Mouse (Mus musculus) thymus, postnatal 14 days (tissue): Measurements from ENCODE around the gene Ephx1.
"Not testable (repeated sequence)": the region's sequence is repeated elsewhere in the genome, so short reads cannot be mapped to it uniquely, and the experiment has no call there.

Experiments used
- DNase-seq: peaks from one replicate; pipeline ENCODE4 v3.0.0; 2021

Gene Ephx1

DNA sequence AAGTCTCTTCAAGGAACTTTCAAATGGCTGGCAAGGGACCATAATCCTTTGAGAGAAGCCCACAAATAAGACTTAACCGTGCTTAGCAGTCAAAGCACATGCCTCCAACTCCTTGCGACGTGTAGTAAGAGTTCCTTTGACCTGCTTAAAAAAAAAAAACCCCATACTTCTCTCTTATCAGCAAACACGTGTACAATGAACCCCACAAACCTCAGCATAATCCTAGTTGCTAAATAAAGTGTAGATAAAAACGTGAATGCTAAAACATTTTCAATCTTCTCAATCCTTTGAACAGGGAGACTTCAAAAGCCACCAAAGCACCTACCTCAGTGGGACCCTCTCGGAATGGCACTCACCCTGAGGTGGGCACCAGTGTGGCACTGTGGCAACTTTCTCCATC lies 7.3 kb downstream of the Ephx1 start:
- no peak for DNase-seq

DNA sequence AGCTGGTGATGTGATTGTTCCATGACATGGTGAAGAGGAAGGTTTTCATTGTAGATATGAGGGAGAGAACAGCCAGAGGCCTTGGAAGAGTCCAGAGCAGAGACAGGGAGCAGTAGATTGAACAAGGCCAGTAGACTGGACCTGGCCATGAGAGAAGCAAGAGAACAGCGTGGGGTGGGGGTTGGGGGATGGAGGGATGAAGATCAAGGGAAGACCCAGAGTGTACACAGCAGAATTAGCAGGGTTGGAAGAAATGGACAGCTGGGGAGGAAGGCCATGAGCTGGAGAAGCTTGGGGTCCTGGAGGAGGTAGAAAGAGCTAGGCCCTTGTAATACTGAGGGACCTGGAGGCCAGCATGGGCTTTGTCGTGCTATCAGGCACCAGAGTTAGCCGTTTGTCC lies 8.3 kb downstream of the Ephx1 start:
- DNase-seq: no peak

DNA sequence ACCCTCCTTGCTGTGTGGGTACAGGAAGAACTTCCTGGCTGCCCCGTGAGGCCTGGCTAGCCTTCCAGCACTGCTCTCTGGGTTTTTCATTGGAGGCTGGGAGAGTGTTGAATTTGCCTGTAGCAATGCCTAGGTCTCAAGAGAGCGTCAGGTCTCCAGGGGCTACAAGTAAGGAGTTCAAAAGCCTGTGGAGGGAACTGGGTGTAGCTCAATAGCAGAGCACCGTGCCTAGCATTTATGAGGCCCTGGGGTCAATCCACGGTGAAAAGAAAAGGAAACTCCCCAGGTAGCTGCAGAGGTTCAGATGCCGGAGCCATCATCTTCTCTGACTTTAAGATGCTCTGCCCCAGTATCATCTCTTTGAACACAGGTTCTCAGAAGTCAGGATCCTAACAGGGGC lies 9.1 kb downstream of the Ephx1 start:
- no peak for DNase-seq

DNA sequence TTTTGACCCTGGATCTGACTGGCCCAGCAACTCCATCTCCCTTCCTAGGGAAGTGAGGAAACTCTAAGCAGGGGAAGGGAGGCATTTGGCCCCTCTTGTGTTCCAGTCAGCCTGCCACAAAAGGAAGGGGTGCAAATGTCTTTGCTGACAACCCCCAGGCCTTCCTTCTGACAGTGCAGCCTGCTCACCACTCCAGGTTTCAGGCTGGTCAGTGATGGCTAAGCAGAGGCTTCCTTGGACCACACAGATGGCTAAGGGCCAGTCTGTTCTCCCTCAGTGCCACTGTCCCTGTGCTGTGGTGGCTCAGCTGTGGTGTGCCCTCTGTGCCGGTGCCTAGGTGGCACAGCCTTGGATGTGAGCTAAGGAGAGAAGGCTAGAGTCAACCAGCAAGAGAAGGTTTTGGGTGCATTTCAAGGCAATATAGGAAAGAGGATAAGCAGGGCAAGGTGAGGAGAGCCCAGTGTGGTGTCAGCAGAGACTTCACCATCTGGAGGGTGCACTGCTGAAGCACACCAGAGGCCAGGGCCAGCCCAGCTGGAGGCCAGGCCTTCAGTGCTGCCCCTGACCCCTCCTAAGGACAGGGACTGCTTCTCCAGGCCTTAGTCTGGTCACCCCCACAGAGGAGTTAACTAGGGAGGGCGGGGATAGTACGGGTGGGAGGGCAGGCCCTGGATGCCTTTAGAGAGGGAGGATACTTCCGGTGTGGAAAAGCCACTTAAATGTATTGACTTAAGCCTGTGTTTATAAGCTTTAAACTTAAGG lies 10.4 kb downstream of the Ephx1 start:
- no peak for DNase-seq

DNA sequence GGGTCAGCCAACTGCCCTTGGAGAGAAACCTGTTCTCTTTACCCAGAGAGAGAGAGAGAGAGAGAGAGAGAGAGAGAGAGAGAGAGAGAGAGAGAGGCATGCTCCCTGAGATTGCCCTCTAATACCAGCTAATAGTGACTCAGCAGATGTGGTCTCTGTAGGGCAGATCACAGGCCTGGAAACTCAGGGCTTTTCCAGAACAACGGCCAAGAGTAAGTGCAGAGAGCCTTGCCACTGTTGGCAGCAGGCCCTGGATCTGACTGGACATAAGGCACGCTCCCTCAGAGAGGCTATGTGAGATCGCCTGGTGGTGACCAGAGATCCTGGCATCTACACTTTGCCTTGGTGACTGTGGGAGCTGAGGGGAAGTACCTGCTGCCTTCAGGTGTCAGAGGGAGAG lies 10.9 kb downstream of the Ephx1 start:
- no peak for DNase-seq

DNA sequence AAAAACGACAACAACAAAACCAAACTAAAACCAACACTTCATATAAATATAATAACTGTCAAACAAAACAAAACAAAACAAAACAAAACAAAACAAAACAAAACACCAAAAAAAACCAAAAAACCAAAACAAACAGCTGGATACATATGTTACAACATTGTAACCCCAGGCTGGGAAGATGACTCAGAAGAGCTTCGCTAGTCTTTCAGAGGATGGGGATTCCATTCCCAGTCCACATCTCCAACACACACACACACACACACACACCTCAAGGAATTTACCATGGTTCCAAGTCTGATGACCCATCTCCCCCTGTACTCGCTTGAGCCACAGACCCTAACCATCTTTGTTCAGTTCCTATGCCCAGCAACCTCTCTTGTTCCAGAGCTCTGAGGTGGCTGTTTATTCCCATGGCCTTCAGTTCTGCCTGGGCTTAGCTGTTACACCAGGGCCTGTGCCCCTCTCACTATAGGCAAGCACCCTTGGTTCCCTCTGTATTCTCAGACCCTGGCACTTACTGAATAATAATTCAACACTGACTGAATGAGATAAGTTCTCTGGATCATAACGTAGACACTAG lies 11.6 kb downstream of the Ephx1 start:
- no peak for DNase-seq

DNA sequence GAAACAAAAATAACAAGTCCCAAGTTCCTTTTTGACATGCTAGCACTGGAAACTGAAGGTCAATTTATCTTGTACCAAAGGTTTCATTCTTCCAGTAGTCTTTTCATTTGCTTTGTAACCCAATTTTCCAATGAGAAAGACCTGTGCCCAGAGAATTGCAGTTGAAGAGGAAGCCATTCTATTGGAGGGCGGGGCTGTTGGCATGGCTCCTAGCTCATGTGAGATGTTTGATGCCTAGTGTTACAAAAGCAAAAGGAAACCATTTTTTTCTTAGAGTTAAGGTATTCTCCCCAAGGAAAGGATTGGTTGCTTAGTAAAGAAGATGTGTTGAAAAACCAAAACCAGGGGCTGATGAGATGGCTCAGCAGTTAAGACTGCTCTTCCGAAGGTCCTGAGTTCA lies 12.4 kb downstream of the Ephx1 start:
- no peak for DNase-seq

DNA sequence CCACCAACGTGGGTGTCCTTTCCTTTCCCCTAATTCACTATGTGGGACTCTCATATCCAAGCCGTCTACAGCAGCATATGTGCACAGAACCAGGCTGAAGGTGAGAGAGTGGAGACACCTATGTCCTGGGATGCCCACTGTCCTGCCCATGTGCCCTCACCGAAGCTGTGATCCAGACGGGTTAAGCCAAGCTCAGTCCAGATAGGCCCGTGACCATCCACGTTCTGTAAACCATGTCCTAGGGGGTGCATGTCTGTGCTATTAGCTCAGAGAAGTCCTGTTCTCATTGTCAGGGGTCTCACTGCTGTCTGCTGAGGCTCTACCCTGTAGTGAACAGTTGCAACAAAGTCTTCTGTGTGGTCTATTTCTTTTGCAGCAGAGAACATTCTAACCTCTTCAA lies 12.9 kb downstream of the Ephx1 start:
- no peak for DNase-seq

DNA sequence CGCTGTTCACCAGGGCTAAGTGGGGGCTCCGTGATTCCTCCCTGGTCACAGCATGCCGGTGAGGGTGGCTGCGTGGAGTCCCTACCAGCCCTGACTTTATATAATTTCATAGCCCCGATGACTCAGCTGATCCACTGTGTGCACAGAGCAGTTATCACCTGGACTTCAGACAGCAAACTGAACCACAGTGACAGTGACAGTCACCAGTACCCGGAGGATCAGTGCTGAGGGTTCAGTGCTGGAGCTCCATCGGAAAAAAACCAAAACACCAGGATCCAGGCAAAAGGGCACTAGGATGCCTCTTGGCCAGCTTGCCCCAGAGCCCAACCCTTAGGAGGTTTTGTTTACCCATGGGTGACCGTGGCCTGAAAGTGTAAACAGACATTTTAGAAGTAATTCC lies 15.4 kb downstream of the Ephx1 start:
- no peak for DNase-seq

DNA sequence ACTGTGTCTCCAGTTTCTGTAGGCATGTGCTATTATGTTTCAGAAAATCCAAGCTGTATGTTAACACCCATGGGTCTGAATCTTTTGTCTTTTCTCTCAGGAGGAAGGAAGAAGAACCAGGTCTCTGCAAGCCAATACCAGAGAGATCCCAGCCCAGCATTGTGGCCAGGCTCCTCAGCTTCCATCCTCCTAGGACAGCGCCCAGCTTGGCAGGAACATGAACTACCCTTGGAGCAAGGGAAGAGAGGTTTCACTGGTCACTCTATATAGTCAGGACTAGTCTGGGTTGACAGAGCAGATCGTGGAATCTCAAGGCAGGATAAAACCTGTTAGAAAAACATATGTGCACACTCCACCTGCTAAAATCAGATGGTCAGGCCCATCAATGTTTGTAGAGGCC lies 16.9 kb downstream of the Ephx1 start:
- DNase-seq: no peak

DNA sequence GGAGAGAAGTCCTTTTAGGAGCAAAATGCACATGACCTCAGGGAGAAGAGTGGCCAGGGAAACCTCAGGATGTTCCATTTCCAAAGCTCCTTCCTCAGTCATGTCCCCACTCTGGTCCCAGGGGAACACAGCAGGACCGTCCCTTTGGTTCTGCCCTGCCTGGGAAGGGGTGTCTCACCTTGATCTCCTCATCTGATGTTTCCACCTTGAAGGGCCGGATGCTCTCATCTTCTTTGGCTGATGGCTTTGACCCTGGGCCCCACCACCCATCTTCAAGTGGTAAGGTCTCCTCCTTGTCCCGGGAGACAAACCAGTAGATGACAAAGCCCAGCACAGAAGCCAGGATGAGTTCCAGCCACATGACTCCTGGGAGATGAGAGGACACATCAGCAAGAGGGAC lies 19.1 kb downstream of the Ephx1 start:
- no peak for DNase-seq

DNA sequence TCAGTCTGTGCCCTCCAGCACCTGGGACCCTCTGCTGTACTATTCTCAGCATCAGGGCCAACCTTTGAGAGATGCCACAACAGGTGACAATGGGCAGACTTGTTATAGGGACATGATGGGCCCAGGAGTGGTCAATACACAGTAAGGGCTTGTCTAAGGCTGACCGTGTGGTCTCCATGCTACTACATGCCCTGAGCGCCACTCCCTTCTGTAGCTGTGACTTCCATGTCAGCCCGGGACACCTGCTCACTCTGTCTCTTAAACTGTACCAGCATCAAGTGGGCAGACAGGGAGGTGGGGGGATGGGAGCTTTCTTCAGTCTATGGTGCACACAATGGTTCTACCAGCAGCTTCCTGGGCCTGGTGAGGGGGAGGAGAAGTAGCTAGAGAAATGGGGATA lies 19.5 kb downstream of the Ephx1 start:
- DNase-seq: no peak

DNA sequence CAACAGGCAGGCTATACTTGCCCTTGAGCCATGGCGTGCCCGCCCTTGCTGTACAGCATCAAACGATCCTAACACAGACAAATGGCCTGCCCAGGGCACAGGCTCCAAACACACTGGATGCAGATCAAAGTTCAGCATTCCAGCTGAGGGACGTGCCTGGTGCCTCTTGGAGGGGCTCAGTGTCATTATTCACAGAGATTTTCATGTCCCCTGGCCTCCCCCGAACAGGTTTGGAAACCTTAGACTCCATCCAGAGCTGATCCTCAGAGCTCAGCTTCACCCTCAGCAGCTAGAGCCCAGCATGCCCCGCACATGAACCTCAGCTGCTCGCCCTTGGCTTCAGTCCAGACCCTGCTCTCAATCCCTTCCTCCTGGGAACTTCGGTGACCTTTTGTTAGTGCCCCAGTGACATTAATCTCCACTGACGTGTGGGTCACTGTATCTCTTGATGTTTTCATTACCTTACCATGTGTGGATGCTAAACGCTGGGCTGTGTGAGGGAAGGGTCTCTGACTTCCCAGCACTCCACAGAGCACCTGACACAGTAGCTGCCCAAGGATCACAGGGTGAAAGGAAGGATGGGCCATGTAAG lies 20.1 kb downstream of the Ephx1 start:
- DNase-seq: no peak

DNA sequence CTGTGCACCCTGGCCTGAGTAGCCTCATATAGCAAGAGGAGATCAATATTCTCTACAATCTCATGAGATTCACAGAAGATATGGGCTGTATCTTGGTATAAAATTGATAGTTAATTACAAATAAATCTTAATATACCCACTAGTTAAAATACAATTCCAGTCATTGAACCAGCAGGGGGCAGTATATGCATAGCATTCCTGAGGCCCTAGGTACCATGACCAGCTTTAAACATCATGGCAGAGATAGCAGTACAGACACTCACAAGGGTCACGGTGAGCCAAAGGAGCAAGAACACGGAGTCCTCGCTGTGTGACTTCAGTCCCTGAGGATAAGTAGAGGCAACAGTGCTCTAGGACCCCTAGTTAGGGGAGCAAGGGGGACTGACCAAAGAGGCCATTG lies 28.6 kb downstream of the Ephx1 start:
- DNase-seq: peak; percentile 56

DNA sequence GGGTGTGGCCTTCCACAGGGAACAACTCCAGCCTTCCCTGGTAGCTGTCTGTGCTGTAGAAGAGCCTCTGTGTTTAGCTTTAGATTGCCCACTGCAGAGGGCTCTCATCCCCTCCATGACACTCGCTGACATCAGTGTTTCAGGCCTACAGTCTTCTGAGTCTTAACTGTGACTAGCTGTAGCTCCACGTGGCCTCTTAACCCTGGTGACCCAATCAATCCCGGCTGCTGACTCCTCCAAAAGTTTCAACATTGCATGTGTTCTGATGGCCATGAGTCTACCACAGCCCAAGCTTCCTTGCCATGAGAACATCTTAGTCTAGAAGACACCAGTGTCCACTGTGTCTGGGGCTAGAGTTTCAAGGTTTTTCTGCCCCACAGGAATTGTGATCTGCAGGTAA lies 30.0 kb downstream of the Ephx1 start:
- no peak for DNase-seq

DNA sequence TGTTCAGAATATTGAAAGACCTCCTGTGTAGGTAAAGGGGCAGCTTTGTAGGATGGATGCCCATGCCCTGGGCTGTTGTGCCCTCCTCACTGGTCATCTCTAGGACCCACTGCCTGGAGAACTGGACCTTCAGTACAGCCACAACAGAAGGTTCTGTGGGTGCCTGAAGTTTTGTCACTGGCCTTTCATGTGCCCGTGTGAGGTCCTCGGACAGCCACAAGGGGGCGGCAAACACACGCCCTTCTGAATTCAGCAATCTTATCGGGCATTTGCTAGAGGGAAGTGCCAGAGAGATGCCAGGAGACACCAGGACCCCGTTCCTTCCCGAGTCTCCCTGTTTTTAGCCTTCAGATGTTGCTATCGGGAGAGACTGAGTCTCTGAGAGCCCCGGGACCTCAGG lies 32.9 kb downstream of the Ephx1 start:
- peak; percentile 78 for DNase-seq

DNA sequence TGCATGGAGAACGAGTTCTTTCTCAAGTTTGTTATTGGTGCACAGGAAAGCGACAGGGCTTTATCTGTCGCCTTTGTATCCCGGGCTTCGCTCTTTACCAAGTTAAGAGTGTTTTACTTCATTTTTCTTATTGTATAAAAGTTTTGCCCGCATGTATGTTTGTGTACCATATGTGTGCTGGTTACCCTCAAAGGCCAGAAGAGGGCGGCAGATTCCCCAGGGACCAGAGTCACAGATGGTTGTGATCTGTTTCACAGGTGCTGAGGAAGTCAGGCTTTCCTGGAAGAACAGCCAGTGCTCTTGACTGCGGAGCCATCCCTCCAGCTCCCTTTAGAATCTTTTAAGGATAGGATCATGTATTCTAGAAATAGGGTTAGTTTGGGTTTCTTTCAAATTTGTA lies 34.0 kb downstream of the Ephx1 start:
- DNase-seq: no peak

DNA sequence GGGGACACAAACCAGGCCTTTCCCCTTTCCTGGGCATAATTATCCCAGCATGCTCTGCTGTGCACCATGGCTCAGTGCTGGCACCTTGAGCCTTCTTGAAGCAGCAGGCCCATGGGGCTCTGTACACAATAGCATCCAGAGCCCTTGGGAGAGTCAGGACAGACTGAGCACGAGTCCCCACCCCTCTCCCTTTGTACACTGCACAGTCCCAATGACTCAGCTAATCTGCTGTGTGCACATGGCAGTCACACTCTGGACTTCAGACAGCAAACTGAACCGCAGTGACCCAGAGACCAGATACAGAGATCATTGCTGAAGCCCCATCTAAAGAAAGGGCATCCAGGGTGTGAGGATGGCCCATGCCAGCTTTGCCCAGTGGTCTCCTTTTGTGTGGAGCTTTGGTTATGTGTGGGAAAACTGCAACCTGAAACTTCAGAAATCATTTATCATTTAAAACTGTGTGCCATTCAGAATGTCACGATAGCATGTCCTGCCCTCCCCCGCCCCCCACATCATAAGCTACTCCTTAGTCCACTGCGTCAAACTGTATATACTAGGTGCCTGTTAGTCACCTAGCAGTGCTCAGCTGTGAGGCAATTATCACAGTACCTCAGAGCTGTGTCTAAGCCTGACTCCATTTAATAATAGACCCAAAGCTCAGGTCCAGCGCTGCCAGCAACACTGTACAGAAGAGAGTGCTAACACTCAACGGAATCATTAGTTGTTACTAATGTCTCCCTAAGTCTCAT lies 39.2 kb downstream of the Ephx1 start:
- DNase-seq: not testable (repeated sequence)

DNA sequence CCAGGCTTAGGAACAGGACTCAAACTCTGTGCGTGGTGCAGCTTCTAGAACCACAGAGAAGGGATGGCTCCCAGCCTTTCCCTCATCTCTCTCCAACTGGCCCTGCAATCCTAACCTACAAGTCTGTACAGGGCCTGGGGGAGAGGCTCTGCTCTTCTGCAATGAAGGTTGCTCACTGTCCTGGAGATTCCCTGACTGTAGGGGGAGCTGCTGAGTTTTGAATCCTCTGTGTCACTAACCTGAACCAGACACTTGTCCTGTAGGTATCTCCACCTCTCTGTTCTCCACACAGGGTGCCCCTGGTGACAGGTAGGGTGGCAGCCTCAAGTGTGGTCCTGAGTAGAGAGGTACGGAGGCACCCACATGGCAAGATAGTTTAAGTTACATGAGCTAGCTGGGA lies 40.2 kb downstream of the Ephx1 start:
- peak; percentile 35 for DNase-seq

DNA sequence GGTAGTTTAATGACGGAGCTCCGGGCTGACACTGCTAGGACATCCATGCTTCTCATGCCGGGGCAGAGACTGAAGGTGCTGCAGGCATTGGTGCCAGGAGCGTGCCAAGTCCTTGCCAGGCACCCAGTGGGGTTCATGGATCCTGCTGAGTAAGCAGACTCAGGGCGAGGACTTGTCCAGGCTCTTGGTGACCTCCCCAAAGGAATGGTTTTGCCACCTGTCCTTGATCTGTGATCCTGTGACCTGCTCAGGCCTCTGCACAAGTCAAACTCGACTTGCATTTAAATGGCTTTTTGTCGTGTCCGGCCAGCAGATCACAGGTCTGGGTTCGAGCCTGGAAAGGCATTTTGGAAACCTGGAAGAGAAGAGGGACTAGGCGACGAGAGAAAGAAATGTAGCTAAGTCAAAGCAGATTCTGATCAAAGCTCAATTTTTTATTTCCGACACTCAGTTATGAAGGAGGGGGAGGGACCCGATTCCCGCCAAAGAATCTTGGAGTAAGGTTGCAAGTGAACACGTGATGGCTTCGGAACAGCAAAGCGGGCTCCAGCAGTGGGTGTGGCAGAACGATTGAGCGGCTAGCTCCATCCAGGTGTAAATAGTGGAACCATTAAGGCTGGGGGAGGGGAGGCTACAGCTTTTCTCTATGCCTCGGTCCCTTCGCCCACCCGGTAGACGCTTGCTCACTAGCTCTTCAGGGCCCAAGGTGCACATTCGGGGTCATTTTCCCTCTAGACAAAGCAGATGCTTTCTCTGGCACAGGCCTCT lies 41.0 kb downstream of the Ephx1 start:
- DNase-seq: no peak

DNA sequence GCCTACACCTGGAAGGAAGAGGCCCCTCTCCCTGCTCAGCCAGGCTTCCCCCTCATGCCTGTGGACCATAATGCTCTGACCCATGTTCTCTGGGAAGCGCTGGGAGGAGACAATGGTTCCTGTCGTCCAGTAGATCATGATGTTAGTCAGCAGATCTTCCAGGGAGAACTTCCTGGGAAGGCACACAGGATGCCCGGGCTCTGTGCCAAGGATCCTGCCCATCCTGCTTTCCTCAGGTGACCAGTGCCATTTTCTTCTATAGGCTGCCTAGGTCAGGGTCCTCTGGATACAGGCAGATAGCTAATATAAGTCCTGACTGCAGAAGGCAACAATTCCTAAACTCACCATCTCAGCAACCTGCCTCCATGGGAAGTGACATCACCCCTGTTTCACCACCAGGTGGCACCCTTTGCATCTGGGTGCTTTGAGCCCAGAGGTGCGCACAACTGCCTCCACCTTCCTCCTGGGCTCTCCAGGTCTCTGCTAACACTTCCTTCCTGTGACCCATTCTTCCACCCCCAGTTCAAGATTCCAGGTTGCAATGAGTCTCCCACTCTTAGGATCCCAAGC lies 44.5 kb downstream of the Ephx1 start:
- peak; percentile 68 for DNase-seq

DNA sequence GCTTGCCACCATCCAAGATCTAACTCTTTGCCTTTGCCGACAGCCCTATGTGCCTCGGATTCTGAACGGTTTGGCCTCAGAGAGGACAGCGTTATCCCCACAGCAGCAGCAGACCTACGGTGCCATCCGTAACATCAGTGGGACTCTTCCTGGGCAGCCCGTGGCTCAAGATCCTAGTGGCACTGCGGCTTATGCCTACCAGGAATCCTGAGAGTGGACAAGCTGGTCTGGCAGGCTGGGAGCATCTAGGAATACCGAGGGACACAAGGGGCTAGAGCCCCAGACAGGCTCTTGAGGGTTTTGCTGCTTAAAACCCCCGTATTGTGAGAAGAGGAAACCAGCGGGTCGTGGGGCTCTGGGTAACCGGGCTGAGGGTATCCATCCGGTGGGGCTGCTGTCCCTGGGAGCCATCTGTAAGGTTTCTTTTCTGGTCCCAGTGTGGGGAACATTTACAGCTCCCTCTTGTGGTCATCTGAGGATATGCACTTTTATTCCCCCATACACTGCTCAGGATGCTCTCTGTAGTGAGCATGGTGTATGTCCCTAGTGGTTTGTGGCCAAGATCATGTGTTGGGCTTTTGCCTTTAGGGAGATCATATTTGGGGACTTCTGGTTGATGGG lies 46.5 kb downstream of the Ephx1 start:
- DNase-seq: peak; percentile 72
